Mouse (Mus musculus): ENCODE results near the gene Olfr1037.
"Not testable (repeated sequence)": the region's sequence is repeated elsewhere in the genome, so short reads cannot be mapped to it uniquely, and the experiment has no call there.

Gene Olfr1037

DNA sequence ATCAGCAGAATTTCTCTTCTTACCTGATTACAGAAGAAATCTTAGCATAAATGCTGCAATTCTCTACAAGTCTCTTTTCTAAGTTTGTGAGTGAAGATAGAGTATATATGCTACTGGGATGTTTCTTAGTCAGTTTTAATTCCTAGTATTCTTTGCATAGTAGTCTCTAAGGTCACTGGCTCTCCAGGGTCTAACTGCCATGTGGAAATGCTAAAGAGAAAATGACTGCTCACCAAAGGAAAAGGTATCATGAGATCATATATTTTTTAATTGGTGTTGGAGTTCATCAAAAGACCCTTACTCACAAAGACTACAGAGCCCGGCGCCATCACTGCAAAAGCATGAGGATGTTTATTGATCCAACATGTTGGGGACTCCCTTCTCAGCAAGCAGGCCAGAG lies at the start of gene Olfr1037:
Gene Olfr1037 (minus strand): TSS at position 101 of the 400 bp plus-strand sequence.
- no peak for DNase-seq (ENCODE audit: low spot score in 2 of 2)

DNA sequence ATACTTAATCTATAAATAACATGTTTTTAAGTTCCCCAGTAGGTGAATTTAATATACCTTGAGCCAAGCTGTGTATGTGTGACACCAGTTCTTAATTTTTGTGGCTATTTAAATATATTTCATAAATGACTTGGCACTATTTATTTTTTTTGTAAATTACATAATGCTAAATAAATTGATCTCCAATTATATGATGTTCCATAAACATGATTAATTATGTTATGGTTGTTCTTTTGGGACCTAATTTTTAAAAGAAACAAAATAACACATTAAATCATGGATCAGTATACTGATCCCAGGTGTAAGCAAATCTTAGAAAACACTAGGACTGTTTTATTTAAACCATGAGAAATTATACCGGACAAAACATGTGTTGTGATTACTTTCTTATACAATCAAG lies 48.6 kb upstream of the Olfr1037 start, which contains the start of gene Olfr1039:
Gene Olfr1039 (minus strand): TSS at position 101 of the 400 bp plus-strand sequence.
- DNase-seq (ENCODE audit: low spot score in 2 of 2), result no peak

DNA sequence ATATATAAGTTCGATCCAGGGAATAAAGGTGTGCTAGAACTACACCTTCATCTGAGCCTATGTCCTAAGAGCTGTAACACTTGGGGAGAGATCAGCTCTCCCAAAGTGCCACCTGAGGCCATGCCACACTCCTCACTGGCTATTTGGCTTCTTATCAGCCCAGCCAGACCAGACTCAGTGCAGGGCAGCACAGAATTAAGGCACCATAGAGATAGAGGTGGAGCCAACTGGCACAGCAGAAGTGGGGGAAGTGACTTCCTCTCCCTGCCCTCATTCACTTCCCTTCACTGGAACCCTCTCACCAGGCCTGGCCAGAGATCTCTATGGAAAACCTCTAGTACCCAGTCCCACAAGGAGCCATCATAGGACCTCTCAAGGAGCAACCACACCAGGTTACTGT lies 6.7 kb downstream of the Olfr1037 start:
- not testable (repeated sequence) for DNase-seq (ENCODE audit: low spot score in 2 of 2)

DNA sequence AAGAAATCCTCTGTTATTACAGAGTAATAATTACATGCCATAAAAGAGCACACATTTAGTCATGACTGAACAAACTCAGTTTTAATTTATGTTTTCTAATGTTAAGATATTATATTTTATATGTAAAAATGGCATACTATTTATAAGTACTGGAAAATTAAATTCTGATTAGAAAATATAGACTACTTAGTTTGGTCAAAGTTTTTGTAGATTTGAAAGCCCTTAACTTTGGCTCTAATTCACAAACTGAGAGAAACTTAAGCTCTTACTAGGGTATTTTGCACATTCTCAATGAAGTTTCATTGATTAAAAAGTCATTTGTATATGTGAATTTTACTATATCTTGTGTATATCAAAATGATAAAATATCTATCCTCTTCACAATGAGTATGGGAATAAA lies 13.5 kb downstream of the Olfr1037 start, which contains the start of gene Olfr1036:
Gene Olfr1036 (plus strand): TSS at position 301 of the 400 bp plus-strand sequence.
- DNase-seq (ENCODE audit: low spot score in 2 of 2), result not testable (repeated sequence)

DNA sequence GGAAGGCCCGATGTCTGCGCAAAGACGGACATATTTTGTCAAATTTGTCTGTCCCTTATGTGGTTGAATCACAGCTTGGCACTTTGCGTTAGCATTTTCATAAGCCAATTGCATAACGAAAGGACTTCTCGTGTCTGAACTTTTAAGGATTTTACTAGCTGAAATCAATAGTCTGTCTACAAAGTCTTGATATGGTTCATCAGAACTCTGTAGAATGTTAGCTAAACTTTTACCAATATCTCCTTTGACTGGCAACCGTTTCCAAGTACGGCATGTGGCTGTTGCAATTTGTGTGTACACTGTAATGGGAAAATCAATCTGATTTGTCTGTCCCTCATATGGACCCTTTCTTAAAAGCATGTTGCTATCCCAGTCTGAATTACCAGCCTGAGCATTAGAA lies 17.0 kb downstream of the Olfr1037 start:
- DNase-seq (ENCODE audit: low spot score in 2 of 2), result no peak

DNA sequence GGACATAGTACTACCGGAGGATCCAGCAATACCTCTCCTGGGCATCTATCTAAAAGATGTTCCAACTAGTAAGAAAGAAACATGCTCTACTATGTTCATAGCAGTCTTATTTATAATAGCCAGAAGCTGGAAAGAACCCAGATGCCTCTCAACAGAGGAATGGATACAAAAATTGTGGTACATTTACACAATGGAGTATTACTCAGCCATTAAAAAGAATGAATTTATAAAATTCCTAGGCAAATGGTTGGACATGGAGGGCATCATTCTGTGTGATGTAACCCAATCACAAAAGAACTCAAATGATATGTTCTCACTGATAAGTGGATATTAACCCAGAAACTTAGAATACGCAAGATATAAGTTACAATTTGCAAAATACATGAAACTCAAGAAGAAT lies 23.4 kb downstream of the Olfr1037 start:
- not testable (repeated sequence) for DNase-seq (ENCODE audit: low spot score in 2 of 2)

DNA sequence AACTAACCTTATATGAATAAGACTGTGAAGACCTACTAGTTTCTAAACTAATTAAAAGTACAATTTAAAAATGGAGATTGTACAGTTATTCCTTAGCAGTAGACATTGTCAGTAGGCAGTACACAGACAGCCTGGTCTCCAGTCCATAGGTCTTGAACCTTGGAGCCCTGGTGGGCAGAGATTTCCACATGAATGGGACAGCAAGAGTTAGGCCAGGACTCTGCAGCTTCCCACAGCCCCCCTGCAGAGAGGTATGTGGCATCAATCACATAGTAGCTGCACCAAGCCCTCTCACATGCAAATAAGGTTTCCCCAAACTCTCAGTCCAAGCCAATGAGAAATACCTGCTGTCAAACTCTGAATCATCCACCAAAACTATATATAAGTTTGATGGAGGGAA lies 36.4 kb downstream of the Olfr1037 start:
- DNase-seq (ENCODE audit: low spot score in 2 of 2), result not testable (repeated sequence)

DNA sequence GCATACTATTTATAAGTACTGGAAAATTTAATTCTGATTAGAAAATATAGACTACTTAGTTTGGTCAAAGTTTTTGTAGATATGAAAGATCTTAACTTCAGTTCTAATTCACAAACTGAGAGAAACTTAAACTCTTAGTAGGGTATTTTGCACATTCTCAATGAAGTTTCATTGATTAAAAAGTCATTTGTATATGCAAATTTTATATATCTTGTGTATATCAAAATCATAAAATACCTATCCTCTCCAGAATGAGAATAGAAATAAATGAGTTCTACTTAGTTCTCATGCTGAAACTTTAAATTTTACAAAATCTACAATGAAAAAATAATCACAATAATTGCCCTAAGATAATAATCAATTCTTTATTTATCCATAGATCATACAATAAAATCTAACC lies 41.6 kb downstream of the Olfr1037 start, which contains the start of gene Olfr1034:
Gene Olfr1034 (plus strand): TSS at position 301 of the 400 bp plus-strand sequence.
- DNase-seq (ENCODE audit: low spot score in 2 of 2), result no peak

All from spleen, postnatal 10 days (tissue).